Mouse (Mus musculus): Measurements from ENCODE around the gene Abca7. TPM values are rescaled to one million over a fixed set of nuclear protein-coding genes. Genes with fewer than 3 reads are reported as not detected.

The Abca7 gene
- polyA plus RNA-seq, 1 experiment from 2014 or later: 2.6 TPM

- Histone ChIP-seq H3K27me3 (ENCODE audit: insufficient read depth, low read length) (no peaks in the 10 kb centered on the region), H3K4me1 (replicated peaks; ENCODE audit: insufficient read depth, low read length) (peaks cover 8% of the 10 kb centered on the region; the same call in 1 of the 2 replicates), H3K9me3 (replicated peaks; ENCODE audit: low read length) (no peaks in the 10 kb centered on the region), H3K4me2 (ENCODE audit: low read length) (no peak overlapping the region), H3K4me3 (replicated peaks; ENCODE audit: low read depth, low read length) (no peak overlapping the region), H3K27ac (no peak overlapping the region), H3K9ac (ENCODE audit: low read depth, low read length) (no peak overlapping the region), H3K36me3 (ENCODE audit: insufficient read depth, low read length) (no peaks in the 10 kb centered on the region)
- WGBS: 91% methylated on average over 13 of the region's 13 CpGs
- DNase-seq (ENCODE audit: low spot score): no peak
- ATAC-seq (replicated peaks; ENCODE audit: low FRiP score, low read depth): no peak
- no peak for TF ChIP-seq CTCF (IDR thresholded peaks at IDR 0.05; ENCODE audit: low read depth)
These were observed 25.0 kb downstream of the Abca7 start for GRCm38 (mm10) chr10:80021320-80021641.

DNA sequence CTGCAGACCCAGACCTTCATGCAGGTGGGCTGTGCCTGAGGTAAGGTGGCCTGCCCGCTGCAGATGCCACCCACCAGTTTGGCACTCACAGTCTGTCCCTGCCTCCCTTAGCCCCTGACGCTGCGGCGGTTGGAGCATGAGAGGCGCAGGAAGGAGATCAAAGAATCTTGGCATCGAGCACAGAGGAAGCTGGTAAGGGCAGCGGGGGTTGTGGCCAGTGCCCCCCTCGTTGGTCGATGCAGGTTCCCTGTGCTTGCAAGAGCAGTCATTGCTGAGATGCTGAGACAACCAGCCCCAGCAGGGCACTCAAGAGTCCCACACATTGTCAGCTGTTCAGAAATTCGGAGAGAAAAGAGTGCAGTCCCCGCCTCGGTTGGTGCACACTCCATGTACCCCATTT is 25.9 kb downstream of the Abca7 start:
- Histone ChIP-seq H3K4me2 (ENCODE audit: low read length) (no peak overlapping the region), H3K4me1 (replicated peaks; ENCODE audit: insufficient read depth, low read length) (peaks cover 8% of the 10 kb centered on the region; the same call in 1 of the 2 replicates), H3K9me3 (replicated peaks; ENCODE audit: low read length) (no peaks in the 10 kb centered on the region), H3K4me3 (replicated peaks; ENCODE audit: low read depth, low read length) (no peak overlapping the region), H3K9ac (ENCODE audit: low read depth, low read length) (no peak overlapping the region), H3K27me3 (ENCODE audit: insufficient read depth, low read length) (no peaks in the 10 kb centered on the region), H3K27ac (no peak overlapping the region), H3K36me3 (ENCODE audit: insufficient read depth, low read length) (no peaks in the 10 kb centered on the region)
- 80% methylated on average over 12 of the region's 12 CpGs for WGBS
- DNase-seq (ENCODE audit: low spot score) (no peak), ATAC-seq (replicated peaks; ENCODE audit: low FRiP score, low read depth) (no peak)
- no peak for TF ChIP-seq CTCF (IDR thresholded peaks at IDR 0.05; ENCODE audit: low read depth)

- Histone ChIP-seq H3K4me1 (replicated peaks; ENCODE audit: insufficient read depth, low read length) (peaks cover 8% of the 10 kb centered on the region; the same call in 1 of the 2 replicates), H3K9me3 (replicated peaks; ENCODE audit: low read length) (no peaks in the 10 kb centered on the region), H3K9ac (ENCODE audit: low read depth, low read length) (no peak overlapping the region), H3K27me3 (ENCODE audit: insufficient read depth, low read length) (no peaks in the 10 kb centered on the region), H3K4me3 (replicated peaks; ENCODE audit: low read depth, low read length) (no peak overlapping the region), H3K27ac (no peak overlapping the region), H3K36me3 (ENCODE audit: insufficient read depth, low read length) (no peaks in the 10 kb centered on the region), H3K4me2 (ENCODE audit: low read length) (no peak overlapping the region)
- DNase-seq (ENCODE audit: low spot score): no peak
- ATAC-seq (replicated peaks; ENCODE audit: low FRiP score, low read depth): no peak
- TF ChIP-seq CTCF (IDR thresholded peaks at IDR 0.05; ENCODE audit: low read depth): no peak
- WGBS: 92% methylated on average over 8 of the region's 8 CpGs
These were observed 26.5 kb downstream of the Abca7 start for GRCm38 (mm10) chr10:80022806-80023205.

GRCm38 (mm10) chr10:80023758-80024157 is 27.5 kb downstream of the Abca7 start:
- WGBS: 70% methylated on average over 5 of the region's 5 CpGs
- no peaks in the 10 kb centered on the region for H3K36me3 ChIP-seq (ENCODE audit: insufficient read depth, low read length)
- no peak overlapping the region for H3K9ac ChIP-seq (ENCODE audit: low read depth, low read length)
- H3K9me3 ChIP-seq (replicated peaks; ENCODE audit: low read length): no peaks in the 10 kb centered on the region
- no peak overlapping the region for H3K4me3 ChIP-seq (replicated peaks; ENCODE audit: low read depth, low read length)
- peaks cover 6% of the 10 kb centered on the region; the same call in 1 of the 2 replicates for H3K4me1 ChIP-seq (replicated peaks; ENCODE audit: insufficient read depth, low read length)
- H3K4me2 ChIP-seq (ENCODE audit: low read length): no peak overlapping the region
- no peak for DNase-seq (ENCODE audit: low spot score)
- H3K27ac ChIP-seq: no peak overlapping the region
- ATAC-seq (replicated peaks; ENCODE audit: low FRiP score, low read depth): no peak
- no peak for TF ChIP-seq CTCF (IDR thresholded peaks at IDR 0.05; ENCODE audit: low read depth)
- no peaks in the 10 kb centered on the region for H3K27me3 ChIP-seq (ENCODE audit: insufficient read depth, low read length)

- DNase-seq (ENCODE audit: low spot score): no peak
These were observed 28.1 kb downstream of the Abca7 start for GRCm38 (mm10) chr10:80024229-80025043.

DNA sequence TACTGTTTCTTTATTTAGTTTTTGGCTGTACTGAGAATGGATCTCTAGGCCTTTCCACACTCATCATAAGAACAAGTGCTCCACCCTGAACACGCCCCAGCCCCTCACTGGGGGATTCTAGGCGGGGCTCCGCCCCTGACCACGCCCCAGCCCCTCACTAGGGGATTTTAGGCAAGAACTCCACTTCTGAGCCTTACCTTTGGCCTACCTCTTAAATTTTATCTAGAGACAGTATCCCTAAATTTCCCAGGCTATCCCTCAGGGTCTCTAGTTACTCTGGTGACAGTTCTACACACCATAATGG is 28.7 kb downstream of the Abca7 start:
- Histone ChIP-seq H3K4me1 (replicated peaks; ENCODE audit: insufficient read depth, low read length) (no peaks in the 10 kb centered on the region), H3K36me3 (ENCODE audit: insufficient read depth, low read length) (no peaks in the 10 kb centered on the region), H3K9me3 (replicated peaks; ENCODE audit: low read length) (no peaks in the 10 kb centered on the region), H3K27ac (no peak overlapping the region), H3K4me3 (replicated peaks; ENCODE audit: low read depth, low read length) (no peak overlapping the region), H3K27me3 (ENCODE audit: insufficient read depth, low read length) (no peaks in the 10 kb centered on the region), H3K4me2 (ENCODE audit: low read length) (no peak overlapping the region), H3K9ac (ENCODE audit: low read depth, low read length) (no peak overlapping the region)
- no peak for TF ChIP-seq CTCF (IDR thresholded peaks at IDR 0.05; ENCODE audit: low read depth)
- WGBS: 53% methylated on average over 4 of the region's 4 CpGs
- no peak for ATAC-seq (replicated peaks; ENCODE audit: low FRiP score, low read depth)
- no peak for DNase-seq (ENCODE audit: low spot score)

More at GRCm38 (mm10) chr10:80024229-80025043, 28.1 kb downstream of the Abca7 start:
- Histone ChIP-seq H3K9ac (ENCODE audit: low read depth, low read length) (0 out of 2 replicates have a peak overlapping the region, but pooled peaks have one; percentile 31), H3K36me3 (ENCODE audit: insufficient read depth, low read length) (no peaks in the 10 kb centered on the region), H3K4me2 (ENCODE audit: low read length) (no peak overlapping the region), H3K4me1 (replicated peaks; ENCODE audit: insufficient read depth, low read length) (no peaks in the 10 kb centered on the region), H3K27ac (no peak overlapping the region), H3K4me3 (replicated peaks; ENCODE audit: low read depth, low read length) (no peak overlapping the region), H3K9me3 (replicated peaks; ENCODE audit: low read length) (no peaks in the 10 kb centered on the region), H3K27me3 (ENCODE audit: insufficient read depth, low read length) (no peaks in the 10 kb centered on the region)
- 77% methylated on average over 15 of the region's 15 CpGs for WGBS
- no peak for TF ChIP-seq CTCF (IDR thresholded peaks at IDR 0.05; ENCODE audit: low read depth)
- no peak for ATAC-seq (replicated peaks; ENCODE audit: low FRiP score, low read depth)

Measured in kidney, postnatal 0 days (tissue).